Mouse (Mus musculus) embryonic stem cell, embryonic (primary cell): ENCODE results near the gene Slc16a6.

Experiments used
- CTCF ChIA-PET, 4 experiments: fragments of 300-600 bp in 2 of 4; fragments of 350-600 bp in 2 of 4; sonication (Branson Sonifier 250); formaldehyde crosslinking; loops; one replicate each; lab custom pipeline; 2022; ENCODE audit warnings: inconsistent platforms in 2 of 4; lab: Charles Lee
- POLR2A ChIA-PET, 4 experiments: fragments of 300-600 bp in 2 of 4; fragments of 350-600 bp in 2 of 4; sonication (Branson Sonifier 250); formaldehyde crosslinking; loops; one replicate each; lab custom pipeline; 2022; ENCODE audit warnings: antibody characterized with exemption in 4 of 4, inconsistent platforms in 1 of 4; lab: Charles Lee

The Slc16a6 gene

DNA sequence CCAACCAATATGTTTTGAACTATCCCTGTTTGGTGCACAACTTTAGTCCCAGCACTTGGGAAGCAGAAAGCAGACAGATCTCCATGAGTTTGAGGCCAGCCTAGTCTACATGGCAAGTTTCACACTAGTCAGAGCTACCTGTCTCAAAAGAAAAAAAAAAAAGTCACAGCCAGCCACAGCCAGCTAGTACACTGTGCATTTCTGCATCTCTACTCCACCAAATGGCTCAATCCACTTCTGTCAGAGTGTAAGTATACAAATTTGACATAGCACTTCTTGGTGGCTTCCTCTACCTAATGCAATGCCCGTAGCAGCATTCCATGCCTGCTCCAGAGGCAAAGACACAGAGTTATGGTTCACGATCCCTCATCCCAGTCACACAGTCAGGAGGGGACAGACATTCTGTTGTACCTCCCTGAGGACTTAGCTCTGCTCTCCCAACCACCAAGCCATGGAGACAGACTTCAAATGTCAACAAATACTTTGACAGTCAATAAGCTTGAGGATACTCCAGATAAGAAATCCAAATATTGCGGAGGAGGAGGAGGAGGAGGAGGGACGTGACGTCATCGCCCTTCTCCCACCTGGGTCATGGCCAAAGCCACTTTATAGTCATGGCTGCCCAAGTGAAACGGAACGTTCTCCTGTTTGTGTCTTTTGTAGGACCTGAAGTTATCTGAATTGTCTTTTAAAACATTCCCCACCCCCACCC is 56.5 kb downstream of the Slc16a6 start:
- ChIA-PET CTCF (interaction anchor here in 2 of 4 experiments (0.6 to 1.3 kb wide), 3 partner anchors 8 to 119 kb away, joined by 3 to 5 read pairs (median 4); partner anchors contain the start of genes Amz2 (in 1 of the 2) and Rgs9 (in 1 of the 2)), POLR2A (interaction anchor here in 1 of 4 experiments (1.0 kb wide), 1 partner anchor 10 kb away, joined by 3 read pairs; no protein-coding TSS in a partner anchor)

DNA sequence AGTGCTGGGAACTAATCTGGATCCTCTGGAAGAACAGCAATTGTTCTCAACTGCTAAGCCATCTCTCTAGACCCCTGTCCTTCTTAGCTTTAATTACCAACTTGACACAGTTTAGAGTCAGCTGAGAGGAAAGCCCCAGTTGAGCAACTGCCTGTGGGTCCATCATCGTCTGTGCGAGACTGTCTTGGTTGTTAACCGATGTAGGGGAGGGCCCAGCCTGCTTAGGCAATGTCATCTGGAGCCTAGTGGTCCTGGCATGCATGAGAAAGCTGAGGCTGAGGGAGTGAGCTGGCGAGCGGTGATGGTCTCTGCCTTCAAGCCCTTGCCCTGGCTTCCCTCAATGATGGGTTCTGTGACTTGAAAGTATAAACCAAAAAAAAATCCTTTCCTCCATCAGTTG is 58.6 kb downstream of the Slc16a6 start:
- ChIA-PET CTCF (interaction anchor here in 2 of 4 experiments (0.7 to 1.3 kb wide), 2 partner anchors 11 to 84 kb away, joined by 3 read pairs; partner anchors contain the start of gene Amz2 (in 1 of the 2)), POLR2A (interaction anchor here in 1 of 4 experiments (1.0 kb wide), 1 partner anchor 55 kb away, joined by 4 read pairs; no protein-coding TSS in a partner anchor)

DNA sequence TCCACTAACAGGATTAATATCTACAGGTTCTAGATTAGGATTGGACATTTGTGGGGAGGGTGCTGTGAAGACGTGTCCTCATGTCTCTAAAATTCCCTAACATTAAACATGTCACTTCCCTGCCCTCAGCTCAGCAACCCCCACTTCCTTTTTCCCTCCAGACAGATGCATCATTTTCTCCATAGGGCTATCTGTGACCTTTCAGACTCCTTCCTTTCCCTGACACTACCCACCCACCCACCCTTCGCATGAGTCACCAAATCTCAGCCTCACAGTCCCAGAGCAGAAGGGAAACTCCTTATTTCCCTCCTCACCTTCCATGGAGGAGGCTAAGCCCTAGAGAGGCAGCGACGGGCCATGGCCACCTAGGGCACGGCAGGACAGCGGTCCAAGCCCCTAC is 59.8 kb downstream of the Slc16a6 start, which contains the start of gene 9930022D16Rik:
Gene 9930022D16Rik (plus strand): TSS at position 301 of the 400 bp plus-strand sequence.
- ChIA-PET POLR2A (interaction anchor here in 1 of 4 experiments (1.0 kb wide), 1 partner anchor 54 kb away, joined by 4 read pairs; no protein-coding TSS in a partner anchor), CTCF (no interaction called here)

DNA sequence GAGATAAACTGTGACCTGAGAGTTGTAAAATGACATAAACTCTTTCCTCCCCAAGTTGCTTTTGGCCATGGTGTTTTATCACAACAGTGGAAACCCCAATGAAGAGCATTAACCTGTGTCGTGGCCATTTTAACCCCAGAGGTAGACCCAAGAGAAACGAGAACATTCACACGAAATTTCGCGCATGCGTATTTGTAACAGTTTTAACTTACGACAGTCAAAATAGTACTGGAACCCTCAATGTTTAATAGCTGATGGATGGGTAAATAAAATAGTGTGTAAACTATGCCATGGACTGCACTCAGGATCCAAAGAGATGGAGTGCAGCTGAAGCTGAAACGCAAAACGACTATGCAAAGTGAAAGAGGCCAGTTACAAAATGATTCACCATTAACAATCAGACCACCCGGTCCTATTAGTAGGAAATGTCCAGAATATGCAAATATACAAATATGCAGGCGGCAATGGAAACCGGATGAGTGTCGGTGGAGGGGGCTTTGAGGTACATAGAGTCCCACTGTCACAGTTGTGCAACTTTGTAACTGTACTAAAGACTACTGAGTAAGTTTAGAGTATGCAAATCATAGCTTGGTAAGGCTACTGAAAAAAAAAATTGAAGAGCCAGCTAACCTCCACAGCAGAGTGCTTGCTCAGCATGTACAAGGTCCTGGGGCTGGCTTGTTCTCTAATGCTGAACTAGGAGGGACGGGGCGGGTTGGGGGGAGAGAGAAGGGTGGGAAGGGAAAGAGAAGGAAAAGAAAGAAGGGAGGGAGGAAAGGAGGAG is 63.0 kb downstream of the Slc16a6 start:
- POLR2A ChIA-PET = interaction anchor here in 2 of 4 experiments (0.6 to 0.7 kb wide), 2 partner anchors 12 to 1479 kb away, joined by 3 to 4 read pairs; no protein-coding TSS in a partner anchor
- CTCF ChIA-PET = interaction anchor here in 1 of 4 experiments (0.6 kb wide), 1 partner anchor 112 kb away, joined by 6 read pairs; no protein-coding TSS in a partner anchor

DNA sequence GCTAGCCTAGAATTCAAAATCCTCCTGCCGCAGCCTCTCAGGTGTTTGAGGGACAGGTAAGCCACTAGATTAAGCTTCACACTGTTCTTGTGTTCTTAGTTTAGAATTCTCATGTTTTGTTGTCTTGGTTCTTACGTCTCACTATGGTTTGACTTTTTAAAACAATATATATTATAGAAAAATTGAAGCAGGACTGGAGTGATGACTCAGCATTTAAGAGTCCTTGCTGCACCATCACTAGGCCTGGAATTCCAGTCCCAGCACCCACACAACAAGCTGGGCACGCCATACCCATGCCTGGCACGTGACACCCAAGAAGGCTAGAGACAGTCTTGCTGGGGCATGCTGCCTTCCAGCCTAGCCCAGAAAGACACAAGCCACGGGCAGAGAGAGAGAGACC is 67.0 kb downstream of the Slc16a6 start:
- ChIA-PET CTCF (interaction anchor here in 2 of 4 experiments (0.6 kb wide), 2 partner anchors 16 to 377 kb away, joined by 3 to 5 read pairs; no protein-coding TSS in a partner anchor), POLR2A (interaction anchor here in 1 of 4 experiments (1.0 to 1.4 kb wide), 3 partner anchors 11 to 23 kb away, joined by 3 to 4 read pairs (median 3); no protein-coding TSS in a partner anchor)
